Mouse (Mus musculus) retina, embryonic 14.5 days (tissue): ENCODE results near the gene Mid1.
"Not testable (repeated sequence)": the region's sequence is repeated elsewhere in the genome, so short reads cannot be mapped to it uniquely, and the experiment has no call there.

ENCODE experiments used
- DNase-seq: peaks from one replicate; pipeline ENCODE4 v3.0.0-alpha.2; 2015; ENCODE audit warnings: low spot score

Mid1 gene

DNA sequence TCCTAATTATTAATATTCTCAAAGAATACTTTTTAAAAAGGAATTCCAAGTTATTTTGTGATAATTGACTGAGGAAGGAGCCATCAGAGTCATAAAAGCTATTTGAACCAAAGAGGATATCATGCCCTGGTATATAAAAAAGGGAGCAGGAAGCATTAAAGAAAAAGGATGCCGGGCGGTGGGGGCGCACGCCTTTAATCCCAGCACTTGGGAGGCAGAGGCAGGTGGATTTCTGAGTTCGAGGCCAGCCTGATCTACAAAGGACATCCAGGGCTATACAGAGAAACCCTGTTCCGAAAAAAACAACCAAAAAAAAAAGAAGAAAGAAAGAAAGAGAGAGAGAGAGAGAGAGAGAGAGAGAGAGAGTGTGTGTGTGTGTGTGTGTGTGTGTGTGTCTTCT lies 286.6 kb downstream of the Mid1 start:
- DNase-seq = not testable (repeated sequence)

DNA sequence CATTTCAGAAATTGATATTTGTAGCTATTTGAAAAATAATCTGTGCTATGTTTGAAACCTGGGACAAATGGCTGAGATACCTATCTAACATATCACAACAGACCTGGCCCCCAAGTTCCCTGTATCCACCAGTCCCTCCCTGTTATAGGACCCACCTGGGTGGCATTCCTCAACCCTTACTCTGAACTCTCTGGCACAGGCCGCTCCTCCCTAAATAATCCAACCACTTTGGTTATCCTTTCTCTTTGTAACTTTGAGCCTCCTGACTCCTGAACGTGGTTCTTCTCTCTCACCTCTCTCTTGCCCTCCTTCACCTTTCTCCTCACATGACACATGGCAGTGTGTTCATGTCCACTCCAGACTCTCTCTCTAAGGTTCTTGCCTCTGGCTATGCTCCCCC lies 287.1 kb downstream of the Mid1 start:
- DNase-seq = peak; percentile 27

DNA sequence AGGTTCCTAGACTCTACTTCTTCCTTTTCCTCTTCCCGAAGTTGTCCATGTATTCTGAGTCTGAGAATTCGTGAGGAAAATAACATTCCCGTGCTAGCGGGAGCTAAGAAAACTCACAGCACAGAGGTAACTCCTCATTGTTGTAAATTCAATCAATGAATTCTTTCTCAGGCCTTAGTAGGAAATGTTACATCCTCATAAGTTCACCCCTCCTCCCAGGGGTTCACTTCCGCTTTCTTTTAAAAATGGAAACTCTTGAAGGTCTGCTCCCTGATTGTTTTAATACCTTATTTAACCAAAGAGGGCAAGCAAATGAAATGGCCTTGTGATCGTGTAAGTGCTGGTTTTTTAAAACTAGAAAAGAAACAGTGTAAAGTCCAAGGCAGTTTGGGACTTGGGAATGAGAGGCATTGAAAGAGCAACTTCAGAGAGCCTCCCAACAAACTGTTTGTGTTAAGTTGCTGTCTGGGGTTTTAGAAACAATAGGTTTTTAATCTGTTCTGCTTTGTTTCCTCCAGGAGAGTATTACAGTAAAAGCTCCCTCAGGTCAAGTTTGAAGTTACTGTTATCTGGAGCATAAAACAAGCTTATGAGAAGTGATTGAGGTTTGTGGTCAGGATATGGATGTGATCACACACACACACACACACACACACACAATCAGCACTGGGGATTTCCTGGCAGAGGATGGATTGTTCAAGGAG lies 287.9 kb downstream of the Mid1 start:
- DNase-seq = peak; percentile 60

DNA sequence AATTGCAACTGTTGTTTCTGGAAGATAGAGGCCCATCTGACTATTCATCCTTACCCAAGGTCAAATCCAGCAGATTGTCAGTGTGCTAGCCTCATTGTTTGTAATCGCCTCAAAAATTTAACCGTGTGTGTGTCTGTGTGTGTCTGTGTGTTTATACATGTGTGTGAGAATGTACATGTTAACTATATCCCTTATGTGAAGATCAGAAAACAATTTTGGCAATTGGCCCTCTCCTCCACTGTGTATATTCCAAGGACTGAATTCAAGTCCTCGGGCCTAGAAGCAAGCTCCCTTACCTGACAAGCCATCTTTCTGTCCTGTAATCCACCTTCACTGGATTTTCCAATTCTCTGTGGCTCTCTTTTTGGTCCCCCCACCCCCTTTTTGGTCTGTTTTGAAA lies 288.8 kb downstream of the Mid1 start:
- peak; percentile 39 for DNase-seq

DNA sequence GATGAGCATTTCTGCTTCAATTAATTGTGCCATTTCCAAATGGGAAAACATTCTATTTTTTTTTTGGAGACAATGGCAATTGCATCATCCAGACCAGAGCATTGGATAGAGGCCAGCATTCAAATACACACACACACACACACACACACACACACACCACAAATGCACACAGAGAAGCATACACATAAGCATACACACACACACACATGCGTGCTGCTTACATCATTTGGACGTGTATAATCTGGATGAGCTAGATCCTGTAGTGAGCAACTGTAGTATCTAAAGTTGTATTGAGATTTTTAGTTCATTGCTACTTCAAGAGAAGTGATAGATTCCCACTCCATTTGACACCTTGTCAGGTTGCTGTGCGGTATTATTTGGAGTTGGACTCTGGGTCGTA lies 289.5 kb downstream of the Mid1 start:
- DNase-seq = not testable (repeated sequence)

DNA sequence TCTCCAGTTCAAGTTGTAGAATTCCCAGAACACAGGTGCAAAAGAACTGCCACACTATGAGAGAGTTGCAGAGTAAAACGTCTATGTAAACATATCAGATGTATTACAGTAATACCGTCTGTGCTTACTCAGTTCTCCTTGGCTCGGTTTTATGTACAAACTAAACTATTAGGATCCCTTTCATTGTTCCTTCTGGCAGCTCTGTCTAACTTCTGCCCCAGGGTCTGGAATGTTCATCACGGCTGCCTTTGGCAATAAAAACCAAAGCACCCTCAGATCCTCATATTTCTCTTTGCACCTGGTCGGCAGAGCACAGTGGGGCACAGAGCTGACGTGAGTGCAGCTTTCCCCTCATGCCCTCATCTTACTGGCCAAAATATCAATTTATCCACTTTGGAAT lies 290.0 kb downstream of the Mid1 start:
- peak; percentile 37 for DNase-seq

DNA sequence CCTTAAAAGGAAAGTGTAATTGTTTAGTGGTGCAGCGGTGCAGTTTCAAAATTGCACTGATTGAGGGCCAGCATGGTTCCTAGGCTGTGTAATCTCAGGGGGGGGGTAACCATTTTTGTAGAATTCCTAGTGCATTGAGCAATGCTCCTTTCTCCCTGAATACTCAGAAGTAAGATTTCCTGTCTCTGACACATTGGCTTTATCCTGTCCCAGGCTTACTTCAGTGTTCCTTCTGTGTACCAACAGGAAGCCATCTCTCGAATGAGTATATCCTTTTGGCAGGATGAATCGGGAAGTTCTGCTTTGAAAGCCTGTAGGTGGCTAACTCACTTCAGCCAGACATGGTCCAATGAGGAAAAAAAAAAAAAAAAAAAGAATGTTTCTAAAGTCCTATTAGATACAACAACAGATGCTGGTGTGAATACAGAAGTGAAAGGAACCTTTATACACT lies 290.7 kb downstream of the Mid1 start:
- peak; percentile 38 for DNase-seq

DNA sequence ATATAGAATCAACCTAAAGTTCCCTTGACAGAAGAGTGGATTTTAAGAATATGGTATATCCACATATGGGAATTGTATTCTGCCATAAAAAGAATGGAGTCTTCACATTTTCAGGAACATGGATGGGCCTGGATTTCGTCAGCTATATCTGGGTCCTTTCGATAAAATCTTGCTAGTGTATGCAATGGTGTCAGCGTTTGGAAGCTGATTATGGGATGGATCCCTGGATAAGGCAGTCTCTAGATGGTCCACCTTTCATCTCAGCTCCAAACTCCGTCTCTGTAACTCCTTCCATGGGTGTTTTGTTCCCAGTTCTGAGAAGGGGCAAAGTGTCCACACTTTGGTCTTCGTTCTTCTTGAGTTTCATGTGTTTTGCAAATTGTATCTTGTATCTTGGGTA lies 291.3 kb downstream of the Mid1 start:
- peak; percentile 30 for DNase-seq

DNA sequence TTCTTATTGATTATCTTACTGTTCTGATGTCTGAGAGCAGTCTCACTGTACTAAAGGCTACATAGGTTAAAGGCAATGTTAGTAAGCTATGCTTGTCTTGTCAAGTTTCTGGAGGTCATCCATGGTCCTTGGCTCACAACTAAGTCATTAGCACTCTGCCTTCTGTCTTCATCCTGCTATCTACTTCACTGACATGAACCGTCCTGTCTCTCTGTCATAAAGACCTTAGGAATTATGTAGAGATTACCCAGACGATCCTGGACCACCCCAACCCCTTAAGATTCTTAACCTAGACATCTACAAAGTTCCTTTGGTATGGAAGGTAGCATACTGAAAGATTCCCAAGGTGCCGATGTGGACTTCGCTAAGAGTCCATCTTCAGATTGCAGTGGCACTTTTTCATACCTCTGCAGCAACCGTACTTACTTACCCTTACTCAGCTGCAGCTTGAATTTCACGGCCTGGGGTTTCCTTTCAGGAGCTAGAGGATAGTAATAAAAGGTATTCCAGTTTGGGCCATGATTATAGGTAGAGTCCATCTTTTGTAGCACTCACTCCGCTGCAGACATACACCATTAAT lies 292.9 kb downstream of the Mid1 start:
- DNase-seq = peak; percentile 38

DNA sequence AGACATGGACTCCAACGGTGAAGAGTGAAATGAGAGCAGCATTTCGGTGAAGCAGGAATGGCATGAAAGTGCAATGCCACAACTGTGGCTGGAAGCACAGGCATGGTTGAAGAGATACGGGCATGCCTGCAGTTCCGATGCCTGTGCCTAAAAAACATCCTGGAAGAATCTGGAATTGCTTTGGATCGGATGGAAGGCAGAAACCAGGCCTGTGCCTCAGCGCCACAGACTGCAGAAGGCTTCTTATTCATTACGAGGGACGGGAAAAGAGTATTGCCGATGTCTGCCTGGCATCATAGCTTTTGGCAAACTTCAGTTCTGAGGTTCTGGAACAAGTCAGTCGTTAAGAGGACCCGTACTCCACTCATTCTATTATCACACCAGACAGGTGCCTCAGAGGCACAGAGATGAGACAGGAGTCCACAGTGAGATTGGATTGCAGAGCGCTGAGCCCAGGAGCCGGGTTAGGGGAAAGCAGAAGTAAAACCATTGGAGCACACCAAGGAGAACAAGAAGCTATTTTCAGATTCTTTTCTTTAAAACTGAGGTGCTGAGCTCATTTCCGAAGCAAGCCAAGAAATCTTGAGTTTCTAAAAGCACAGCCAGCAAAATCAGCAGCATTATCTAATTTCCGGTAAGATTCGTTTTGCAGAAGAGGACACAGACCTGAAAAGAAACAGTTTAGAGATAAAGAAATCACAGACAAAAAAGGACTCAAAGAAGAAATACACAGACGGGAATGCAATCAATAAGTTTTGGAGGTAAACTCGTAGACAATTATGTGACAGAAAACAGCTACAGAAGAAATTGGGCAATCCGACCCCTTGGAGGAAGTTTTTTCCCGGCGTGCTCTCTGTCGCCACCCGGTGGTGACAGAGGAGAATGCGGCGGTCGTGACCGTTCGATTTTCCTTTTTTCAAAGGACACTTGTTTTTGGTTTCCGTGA lies 293.7 kb downstream of the Mid1 start:
- DNase-seq = peak; percentile 97

DNA sequence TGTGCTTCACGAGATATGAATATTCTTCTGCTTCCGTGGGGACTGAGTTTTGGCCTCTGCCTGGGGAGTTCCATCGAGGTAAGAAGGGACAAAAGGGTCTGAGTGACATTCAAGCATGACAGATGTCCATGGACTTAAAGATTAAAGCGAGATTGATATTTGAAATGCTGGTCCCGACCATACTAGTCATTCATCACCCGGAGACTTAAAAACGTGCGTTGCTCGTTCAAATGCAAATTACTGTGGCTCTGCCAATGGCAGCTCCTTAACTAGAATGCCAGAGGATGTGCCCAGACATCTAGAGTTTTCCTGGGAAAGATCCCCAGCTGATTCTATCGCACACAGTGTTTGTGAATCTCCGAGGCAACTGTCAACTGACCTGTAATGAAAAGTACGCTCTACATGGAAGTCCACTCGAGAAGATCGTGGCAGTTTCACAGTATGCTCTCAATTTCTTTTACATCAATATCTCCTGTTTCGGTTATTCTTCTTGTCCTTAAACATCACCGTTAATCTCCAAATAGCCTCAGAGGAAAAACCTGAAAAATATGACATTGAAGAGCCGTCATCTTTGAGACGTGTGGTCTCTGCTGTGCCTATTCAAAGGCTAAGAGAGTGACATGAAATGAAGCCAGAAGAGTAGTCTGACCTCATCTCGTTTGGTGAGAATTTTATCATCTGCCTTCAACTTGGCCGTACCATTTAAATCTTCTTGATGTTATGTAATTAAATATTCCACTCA lies 294.6 kb downstream of the Mid1 start:
- DNase-seq = peak; percentile 61

DNA sequence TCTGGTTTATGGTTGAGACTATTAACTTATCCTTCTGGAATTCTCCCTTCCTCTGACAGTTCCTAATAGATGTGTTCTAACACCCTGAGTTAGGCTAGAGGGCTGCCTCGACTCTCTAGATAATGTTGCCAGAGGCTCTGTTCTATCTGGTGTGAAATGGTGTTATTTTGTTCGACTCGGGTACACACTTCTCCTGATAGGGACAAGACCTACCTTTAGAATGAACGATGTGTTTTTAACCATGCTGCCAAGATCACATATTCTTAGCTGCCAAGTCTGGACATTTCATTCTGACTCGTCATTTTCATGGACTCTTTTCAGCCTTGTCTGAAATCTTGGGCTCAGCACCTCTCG lies 295.2 kb downstream of the Mid1 start:
- DNase-seq = peak; percentile 47

DNA sequence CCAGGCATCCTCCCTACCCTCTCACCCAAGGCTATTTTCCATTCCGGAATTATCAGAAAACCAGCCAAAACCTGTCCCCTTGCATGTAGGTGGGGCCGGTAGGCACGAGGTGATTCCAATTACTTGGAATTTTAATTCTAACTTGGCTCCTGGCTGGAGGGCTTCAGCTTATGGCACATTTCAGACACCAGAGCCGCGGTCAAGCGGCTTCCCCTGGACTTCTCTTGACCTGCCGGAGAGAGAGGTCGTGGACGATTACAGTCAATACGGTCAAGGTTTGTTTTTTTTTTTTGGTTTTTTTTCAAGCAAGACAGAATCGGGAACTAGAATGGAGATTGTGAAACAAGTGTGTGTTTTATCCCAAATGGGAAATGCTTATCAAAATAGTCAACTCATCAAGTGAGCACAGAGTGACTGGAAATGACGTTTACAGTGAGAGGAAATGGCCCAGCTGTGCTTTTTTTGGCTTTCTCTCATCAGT lies 295.9 kb downstream of the Mid1 start:
- DNase-seq = peak; percentile 50

DNA sequence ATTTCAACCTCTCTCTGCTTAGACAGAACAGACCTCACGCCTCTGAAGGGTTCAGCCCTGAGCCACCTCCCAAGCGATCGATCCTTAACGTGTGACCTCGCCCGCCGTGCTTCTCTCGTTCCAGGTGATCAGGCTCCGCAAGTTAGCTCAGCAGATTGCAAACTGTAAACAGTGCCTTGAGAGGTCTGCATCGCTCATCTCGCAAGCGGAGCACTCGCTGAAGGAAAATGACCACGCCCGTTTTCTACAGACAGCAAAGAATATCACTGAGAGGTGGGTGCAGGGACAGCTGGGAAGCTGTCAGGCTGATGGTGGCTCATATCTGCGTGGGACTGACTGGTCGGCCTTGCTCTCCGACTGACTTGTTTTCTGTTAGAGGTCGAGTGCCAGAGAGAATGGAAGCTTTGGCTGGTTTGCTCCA lies 296.8 kb downstream of the Mid1 start:
- peak; percentile 46 for DNase-seq

DNA sequence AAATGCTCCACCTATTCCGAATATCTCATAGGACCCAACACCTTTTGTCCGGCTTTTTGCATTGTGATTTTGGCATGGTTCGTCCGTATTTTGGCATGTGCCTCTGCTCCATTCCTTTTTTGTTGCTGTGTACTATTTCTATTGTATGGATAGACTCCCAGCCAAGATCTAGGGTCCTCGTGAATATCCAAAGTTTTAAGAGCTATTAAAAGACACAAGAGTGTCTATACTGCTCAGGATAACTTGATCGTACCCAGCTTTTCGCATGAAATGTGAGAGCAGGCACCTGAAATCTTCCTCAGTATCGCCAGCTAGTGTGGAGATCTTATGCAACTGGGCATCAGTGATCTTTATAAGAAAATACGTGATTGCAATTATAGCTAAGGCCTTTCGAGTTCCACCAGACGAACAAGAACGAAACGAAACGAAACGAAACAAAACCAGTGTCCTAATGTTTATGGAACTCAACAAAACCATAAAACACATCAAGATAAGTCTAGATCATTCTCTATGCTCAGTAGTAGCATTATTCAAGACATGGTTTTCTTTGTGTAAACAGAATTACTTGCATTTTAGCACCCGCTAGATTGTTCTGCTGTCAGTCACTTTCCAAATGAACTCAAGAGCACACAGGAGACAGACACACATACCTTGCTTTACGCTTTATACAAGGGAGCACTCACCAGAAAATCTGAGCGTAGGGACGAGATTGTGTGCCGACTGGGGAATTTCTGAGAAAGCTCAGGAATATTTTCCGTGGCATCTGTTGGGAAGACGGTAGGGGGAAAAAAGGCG lies 297.8 kb downstream of the Mid1 start:
- peak; percentile 30 for DNase-seq

DNA sequence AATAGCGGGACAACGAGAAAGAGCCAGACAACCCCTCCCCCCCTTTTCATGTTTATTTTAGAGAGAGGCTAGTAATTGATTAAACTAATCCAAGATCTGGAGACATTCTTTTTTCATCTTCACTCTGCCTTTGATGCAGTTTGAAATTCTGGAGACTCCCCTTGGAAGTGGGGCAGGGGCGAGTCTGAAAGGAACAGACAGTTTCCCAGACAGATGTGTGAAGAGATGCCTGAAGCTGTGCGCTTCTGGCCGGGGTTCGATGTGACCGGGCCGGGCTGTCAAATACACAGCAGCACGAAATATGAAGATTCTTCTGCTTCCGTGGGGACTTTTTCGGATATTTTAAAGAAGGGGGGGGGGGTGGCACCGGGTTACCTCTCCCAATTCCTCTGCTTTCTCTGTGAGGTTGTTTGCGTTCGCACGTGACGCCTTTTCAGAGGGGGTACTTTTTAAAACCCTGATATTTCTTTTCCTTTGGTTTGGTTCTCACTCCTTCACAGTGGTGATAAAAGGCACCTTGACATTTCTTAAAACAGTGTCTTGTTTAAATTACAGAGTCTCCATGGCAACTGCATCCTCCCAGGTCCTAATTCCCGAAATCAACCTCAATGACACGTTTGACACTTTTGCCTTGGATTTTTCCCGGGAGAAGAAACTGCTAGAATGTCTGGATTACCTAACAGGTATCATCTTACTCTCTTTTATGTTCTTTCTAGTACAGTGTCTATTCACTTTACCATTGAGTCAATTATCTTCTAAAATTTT lies 298.6 kb downstream of the Mid1 start:
- peak; percentile 34 for DNase-seq

DNA sequence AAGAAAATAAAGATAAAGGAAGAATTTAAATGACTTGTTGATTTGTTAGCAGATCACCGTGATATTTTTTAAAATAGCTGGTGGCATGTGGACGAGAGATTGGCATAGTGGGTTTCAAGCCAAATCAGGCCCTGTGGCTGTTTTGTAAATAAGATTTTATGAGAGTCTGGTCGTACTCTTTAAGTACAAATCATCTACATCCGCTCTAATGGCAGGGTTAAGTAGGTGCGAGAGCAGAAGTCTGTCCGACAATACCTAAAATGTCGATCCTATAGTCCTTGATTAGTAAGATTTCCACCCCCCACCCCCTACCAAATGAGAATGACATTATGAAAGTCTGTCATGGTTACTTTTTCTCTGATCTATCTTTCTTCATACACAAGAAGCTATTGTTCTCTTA lies 299.3 kb downstream of the Mid1 start:
- not testable (repeated sequence) for DNase-seq

DNA sequence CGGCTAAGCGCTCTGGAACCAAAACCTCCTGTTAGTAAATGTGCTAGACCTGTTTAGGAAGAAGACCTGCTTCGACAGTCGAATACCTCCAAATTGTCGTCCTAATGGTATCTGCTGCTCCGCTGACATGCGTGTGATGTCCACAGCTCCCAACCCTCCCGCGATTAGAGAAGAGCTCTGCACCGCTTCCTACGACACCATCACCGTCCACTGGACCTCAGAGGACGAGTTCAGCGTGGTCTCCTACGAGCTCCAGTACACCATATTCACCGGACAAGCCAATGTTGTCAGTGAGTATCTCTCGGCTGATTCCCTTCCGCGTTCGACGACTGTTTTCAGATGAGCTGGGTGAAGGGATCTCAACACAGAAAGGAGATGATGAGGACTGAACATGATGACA lies 299.9 kb downstream of the Mid1 start:
- DNase-seq = peak; percentile 45

DNA sequence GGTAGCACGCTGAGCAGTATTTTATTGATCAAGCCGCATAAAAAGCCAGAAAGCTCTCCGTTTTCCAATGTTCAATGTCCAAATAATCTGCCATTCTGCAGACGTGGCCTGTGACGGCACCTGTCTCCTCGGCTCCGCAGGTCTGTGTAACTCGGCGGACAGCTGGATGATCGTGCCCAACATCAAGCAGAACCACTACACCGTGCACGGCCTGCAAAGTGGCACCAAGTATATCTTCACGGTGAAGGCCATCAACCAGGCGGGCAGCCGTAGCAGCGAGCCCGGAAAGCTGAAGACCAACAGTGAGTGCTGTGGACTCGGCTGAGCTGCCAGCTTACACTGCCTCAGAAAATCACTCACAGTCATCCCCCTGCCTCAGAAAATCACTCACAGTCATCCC lies 300.8 kb downstream of the Mid1 start:
- peak; percentile 25 for DNase-seq
